Mouse (Mus musculus) small intestine, adult 2 months (tissue): ENCODE measurements around the gene Dek.

ENCODE experiments used
- CTCF ChIP-seq: fragments of 200-500 bp; IDR thresholded peaks from 2 replicates; pipeline ENCODE4 v1.5.1; 2012; ENCODE audit warnings: low read depth, mild to moderate bottlenecking, control low read depth, inconsistent platforms, low read length, moderate library complexity, mixed read lengths; ENCODE audit not compliant: insufficient replicate concordance, insufficient read length; ENCODE audit errors: extremely low read depth
- POLR2A ChIP-seq: fragments of 200-500 bp; IDR thresholded peaks from 2 replicates; pipeline ENCODE4 v1.6.1; 2012; ENCODE audit warnings: low read depth, mild to moderate bottlenecking, control low read depth, inconsistent platforms, low read length, moderate library complexity

DNA sequence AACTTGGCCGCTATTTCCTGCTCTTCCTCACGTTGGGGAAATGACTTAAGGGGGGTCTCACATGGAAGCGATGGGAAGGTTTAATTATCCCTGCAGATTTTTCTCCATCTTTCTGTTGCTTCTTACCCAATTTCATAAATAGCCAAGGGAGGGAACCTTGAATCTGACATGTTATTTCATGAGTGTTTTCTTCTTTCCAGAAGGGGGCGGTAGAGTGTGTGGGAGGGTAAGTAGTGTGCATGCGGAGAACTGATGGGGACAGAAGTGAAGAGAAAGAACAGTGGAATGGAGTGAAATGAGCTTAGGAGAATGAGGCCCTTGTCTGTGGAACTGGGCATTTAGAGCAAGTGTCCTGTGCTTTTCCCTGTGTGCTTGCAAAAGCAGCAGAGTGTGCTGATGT, 27.2 kb downstream of the Dek start:
- no peak for TF ChIP-seq CTCF
- TF ChIP-seq POLR2A: no peak
